Mouse (Mus musculus) monocyte, adult 5-6 weeks (primary cell): ENCODE data around the gene Ppp1r15b. TPM values are rescaled to one million over a fixed set of nuclear protein-coding genes. Genes with fewer than 3 reads are reported as not detected.

Experiments
- ATAC-seq: fragments of 153-309, 156-312 bp; replicated peaks from 2 replicates; pipeline ENCODE4 v1.8.0; 2017; ENCODE audit warnings: mild to moderate bottlenecking; ENCODE audit not compliant: low TSS enrichment, insufficient number of reproducible peaks, severe bottlenecking, poor library complexity, low FRiP score
- total RNA-seq: library from RNA; stranded (forward); fragments of 200-1000, 200-491, 200-594 nt; gene quantifications from 3 replicates; pipeline ENCODE4 v1.2.3, GENCODE M21; 2017

The Ppp1r15b gene
- 173 to 191 TPM (median 177 TPM) in 3 replicates for total RNA-seq

DNA sequence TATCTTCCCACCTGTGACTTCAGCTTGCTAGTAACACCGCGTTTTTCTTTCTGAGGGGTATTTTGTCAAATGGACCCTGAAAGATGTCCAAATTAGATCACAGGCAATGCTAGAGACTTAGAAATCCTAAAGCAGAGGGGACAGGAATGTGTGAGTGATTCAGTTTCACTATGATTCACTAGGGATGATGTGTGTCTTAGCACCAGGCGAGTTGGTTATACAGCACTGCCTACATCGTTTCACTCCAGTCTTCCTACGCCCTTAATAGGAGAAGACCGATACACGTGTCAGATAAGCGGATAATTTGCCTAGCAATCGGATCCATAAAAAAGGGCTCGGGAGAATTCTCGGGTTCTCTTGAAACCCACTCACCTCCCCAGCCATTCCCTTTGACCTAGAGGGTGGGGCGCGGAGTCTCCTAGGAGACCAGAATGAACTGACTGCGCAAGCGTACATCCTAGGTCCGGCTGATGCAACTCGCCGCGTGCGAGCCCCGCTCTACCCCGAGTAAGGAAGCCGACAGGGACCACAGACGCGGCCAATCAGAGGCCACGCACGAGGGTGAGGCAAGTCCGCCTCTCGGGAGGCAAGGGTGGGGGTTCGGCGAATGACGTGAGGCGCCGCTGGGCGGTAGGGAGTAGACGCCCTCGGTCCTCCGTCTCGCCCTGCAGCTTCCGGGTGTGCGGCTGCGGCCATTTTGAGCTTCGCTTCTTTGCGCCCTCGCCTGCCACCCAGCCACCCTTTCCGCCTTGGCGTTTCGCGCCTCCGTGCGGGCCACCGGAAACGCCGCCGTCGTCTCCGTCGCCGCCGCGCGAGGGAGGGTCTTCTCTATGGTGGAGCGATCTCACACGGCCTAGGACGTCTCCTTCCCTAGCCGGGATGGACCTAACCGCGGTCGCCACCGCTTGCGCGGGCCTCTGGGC, at the start of gene Ppp1r15b:
Gene Ppp1r15b (plus strand): TSS at position 506 of the 923 bp plus-strand sequence.
- ATAC-seq = peak; percentile 85

DNA sequence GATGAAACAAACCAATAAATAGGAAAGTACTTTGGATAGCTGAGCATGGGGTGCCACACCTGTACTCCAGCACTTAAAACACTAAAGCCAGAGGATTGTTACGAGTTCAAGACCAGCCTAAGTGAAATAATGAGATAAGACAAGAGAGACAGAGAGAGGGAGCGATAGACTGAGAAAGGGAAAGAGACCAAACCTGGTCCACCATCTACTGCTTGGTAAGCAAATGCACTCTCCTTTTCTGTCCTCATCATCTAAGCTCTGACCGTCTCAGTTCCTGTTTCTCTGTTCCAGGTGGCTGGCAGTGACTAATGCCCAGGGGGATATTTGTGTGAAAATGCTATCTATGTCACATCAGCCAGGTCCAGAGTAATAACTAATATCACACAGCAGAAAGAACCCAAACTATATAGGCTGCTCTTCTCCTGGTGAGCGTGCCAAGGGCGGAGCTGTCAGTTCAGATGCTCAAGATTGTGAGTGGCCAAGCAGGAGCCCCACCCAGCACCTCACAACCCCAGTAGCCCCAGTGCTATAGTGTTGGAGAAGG, 47.9 kb upstream of the Ppp1r15b start:
- peak; percentile 38; the same call in 1 of the 2 replicates for ATAC-seq

DNA sequence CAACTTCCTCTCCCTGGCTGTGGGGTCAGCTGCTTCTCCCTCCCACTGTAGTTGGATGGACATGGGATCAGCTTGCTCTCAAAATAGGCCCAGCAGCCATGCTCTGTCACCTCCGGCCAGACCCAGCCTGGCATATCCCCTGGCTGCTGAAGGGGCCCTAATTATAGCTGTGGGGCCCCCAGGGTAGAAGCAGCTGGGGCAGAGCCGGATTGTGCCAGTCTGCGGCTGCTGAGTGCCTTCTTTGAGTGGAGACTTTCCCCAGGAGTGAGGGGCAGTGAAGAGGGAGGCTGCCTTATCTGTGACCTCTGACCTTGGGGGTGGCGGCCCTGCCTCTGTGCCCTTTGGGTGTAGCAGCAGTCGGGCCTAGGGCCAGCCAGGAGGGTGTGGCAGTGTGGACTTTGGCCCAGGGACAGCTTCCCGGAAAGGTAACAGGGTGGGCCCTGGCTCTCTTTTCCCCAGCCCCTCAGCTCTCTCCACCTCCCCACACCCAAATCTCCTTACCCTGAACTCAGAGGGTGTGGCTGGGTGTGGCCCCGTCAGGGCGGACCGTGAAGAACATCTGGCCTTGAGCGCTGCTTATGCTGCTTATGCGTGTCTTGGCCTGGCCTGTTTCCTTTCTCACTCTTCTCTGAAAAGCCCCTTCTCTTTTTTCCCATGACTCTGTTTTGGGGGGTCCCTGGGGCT, 46.9 kb upstream of the Ppp1r15b start:
- no peak for ATAC-seq

DNA sequence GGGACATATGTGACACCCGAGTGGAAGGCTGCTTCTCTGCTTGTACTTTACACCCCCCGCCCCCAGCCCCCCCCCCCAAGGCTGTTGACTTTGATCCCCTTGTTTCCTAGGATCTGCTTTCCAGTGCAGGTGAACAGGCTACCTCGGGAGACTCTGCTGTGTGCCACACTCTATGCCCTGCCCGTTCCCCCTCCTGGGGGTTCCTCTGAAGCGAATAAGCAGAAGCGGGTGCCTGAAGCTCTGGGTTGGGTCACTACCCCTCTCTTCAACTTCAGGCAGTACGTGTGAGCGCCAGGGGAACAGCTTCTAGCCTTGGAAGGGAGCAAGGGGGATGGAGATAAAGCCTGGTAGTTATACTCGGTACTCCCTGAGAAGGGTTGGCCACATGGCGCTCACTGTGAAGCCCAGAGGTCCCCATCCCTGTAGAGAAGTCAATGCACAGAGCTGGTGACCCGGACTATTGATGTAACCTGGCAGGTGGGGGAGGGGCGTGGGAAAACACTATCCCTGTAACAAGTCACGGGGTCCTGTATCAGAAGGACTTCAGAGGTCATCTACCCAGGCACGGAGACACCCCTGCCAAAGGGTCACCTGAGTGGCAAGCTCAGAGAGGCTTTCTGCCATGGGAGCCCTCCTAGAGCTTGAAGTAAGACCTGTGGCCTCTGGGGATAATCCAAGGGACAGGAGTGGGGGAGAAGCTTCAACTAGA, 46.1 kb upstream of the Ppp1r15b start:
- ATAC-seq = no peak

DNA sequence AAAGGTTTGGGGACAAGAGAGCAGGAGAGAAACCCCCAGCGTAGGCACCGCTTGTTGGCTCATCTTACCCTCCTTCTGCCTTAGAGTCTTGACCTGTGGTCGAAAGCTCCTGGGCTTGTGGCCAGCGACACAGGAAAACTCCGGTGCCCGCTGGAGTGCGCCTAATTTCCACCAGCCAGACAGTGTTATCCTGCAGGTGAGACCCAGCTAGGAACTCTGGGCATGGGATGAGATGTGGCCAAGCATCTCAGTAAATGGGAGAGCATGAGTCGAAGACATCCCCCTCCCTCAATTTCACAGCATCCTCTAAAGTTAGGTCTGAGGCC, 45.6 kb upstream of the Ppp1r15b start:
- ATAC-seq = no peak

DNA sequence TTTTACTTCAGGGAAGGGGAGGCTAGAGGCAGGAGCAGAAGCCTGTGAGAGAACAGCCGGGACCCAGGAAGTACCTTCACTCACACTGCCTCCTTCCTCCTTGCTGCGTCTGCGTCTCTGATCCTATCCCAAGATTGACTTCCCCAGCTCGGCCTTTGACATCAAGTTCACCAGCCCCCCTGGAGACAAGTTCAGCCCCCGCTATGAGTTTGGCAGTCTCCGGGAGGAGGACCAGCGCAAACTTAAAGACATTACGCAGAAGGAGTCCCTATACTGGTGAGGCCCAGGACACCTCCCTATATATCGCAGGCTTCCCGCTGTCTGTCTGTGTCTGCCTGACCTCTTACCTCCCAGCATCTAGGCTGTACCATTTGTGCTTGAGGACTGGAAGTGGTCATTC, 44.1 kb upstream of the Ppp1r15b start:
- no peak for ATAC-seq

DNA sequence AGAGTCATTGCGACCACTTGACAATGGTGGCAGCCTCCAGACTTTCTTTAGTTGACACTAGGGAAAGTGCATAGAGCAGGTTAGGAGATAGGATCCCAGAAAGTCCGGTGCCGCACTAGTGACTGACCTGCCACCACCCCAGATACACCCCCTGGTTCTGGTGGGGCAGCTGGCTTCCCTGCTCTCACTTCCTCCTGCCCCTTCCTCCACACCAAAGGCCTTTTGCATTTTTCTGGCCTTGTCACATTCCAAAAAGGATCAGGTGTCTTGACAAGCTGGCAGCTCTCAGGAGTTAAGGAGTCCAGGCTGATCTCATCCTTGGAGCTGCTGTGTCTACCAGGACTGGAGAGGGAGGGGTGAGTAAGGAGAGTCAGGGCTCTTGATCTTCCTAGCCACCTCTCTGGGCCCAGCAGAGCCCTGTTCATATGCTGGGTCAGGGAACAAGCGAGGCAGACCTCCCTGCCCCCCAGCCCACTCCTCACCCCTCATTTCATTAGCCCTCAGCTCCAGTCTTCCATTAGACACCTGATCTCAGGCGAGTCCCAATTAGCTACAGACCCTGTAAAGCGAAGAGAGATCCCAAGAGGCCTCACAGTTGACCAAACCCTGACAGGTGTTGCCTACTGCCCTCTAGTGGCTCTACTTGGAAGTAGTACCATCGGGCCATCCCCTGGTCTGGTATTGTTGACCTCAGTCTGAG, 43.6 kb upstream of the Ppp1r15b start:
- ATAC-seq = peak; percentile 65

DNA sequence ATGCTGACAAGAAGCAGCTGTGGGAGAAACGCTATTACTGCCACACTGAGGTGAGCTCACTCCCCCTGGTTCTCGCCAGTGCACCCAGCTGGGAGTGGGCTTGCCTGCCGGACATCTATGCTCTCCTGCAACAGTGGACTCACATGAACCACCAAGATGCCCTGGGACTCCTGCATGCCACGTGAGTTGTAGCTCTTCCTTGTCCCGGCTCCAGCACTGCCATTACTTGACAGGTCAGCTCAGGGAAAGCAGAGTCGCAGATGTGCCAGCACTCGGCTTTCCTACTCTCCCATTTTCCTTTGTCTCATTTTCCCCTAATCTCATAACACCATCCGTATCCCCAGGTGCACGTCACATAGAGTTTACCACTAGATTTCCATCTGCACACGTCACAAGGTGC, 42.7 kb upstream of the Ppp1r15b start:
- no peak for ATAC-seq

DNA sequence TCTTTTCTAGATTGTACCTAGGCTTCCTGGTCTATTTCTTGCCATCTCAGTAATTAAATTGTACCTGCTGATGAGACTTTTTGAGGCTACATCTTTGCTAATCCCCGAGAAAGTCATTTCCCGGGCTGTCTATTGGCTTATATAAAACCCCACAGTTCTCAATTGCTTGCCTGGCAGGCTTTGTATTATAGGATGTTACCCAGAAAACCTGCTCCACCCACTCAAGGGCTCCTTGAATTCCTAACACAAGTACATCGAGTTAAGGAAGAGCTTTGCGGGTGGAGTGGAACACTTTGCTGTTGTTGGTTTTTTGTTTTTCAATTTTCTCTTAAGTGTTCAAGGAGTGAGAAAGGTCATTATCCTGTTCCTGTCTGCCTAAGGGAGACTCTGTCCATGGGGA, 41.5 kb upstream of the Ppp1r15b start:
- ATAC-seq = no peak

DNA sequence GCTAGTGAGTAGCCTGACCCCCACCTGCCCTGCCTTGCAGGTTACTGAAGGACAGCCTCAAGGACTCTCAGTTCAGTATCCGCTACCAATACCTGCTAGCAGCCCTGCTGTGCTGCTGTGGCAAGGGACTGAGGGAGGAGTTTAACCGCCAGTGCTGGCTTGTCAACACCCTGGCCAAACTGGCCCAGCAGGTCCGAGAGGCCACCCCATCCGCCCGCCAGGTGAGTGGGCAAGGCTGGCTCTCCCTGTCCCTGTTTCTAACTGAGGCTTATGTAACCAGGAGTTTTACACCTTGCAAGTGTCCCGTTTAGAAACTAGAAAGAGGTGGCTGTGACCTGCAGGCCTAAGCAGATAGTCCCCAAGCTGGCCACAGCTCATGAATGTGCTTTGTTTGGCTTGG, 40.3 kb upstream of the Ppp1r15b start:
- no peak for ATAC-seq

DNA sequence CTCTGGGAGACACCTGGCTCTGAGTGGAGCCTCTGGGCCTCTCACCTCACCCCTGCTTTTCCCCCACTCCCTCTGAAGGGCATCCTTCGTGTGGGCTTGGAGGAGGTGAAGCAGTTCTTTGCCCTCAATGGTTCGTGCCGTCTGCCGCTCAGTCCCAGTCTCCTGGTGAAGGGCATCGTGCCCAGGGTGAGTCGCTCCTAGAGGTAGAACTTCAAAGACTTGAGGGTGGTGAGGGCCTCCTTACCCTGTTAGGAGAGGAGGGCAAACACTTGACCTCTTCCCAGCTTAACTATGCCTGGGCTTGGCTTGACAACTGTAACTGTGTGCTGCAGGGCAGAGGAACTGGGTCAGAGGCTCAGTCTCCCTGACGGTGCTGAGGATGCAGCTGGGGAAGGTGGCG, 39.5 kb upstream of the Ppp1r15b start:
- no peak for ATAC-seq

DNA sequence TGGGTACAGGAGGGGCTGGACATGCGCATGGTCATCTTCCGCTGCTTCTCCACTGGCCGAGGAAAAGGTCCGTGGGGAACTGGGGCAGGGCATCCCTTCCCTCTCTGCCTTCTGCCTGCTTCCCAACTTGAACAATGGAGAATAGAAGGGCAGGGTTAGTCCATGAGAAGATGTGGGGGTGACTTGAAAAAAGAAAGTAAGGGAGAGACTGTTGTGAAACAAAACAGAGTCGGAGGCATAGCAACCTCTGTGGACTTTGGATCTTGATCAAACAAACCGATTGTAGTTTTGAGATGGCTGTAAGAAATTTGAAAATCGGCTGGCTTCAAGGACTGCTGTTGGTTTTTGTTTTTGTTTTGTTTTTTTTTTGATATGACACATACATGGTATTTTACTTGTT, 37.2 kb upstream of the Ppp1r15b start:
- no peak for ATAC-seq

DNA sequence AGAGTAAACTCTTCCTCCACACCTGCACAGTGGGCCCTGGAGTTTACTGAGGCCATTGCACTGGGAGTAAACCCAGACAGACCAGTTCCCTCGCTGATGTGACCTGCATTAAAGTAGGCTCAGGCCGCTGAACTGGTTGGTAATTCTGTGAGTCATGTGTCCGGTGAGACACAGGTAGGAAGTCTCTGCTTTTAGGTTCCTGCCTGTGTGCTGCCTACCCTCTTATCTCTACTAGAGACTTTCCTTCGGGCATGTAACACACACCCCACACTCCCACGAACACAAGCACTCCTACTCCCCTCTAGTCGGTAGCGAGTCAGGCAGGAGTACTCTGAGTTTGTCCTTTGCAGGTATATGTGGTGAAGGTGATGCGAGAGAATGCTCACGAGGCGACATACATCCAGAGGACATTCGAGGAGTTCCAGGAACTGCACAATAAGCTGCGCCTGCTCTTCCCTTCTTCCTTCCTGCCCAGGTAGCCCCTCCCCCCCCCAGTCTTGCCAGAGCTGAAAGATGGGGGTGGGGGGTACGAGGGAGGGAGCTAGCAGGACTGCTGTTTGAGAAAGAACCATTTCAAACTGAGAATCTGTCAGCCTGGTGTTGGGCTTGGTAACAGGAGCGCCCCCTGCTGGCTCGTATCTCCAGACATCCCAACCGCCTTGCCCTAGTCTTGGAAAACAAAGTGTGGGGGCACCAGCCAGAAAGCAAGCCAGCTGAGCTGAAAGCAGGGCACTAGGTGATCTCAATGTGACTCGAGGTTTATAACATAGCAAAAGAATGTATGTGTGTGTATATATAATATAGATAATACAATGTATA, 29.8 kb upstream of the Ppp1r15b start:
- peak; percentile 77 for ATAC-seq

DNA sequence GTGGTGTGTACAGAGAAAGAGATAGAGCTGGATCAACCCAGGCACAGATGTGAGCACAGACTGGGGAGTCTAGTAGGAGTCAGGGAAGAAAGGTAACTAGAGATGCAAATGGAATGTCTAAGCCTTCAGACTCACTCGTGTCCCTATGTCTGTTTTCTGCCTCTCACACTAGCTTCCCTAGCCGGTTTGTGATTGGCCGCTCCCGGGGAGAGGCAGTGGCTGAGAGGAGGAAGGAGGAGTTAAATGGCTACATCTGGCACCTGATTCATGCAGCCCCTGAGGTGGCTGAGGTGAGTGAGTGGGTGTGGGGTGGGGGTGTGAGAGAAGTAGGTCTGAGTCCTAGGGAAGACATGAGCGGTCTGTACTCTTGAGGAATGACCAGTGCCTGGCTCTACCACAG, 28.8 kb upstream of the Ppp1r15b start:
- no peak for ATAC-seq

DNA sequence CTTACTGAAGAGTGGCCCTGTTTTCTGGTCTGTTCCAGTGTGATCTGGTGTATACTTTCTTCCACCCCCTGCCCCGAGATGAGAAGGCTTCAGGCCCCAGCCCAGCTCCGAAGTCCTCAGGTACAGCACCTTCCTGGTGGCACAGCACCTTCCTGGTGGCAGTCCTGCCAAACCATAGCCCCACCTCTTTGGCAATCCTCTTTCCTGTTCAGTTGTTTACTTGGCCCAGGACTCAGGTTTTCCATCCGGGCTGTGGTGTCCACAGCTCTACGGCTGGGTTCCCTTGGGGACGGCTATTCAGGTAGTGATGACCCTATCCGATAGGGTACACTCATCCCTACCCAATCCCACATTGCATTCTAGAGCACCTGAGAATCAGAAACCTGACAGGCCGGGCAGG, 27.6 kb upstream of the Ppp1r15b start:
- no peak for ATAC-seq

DNA sequence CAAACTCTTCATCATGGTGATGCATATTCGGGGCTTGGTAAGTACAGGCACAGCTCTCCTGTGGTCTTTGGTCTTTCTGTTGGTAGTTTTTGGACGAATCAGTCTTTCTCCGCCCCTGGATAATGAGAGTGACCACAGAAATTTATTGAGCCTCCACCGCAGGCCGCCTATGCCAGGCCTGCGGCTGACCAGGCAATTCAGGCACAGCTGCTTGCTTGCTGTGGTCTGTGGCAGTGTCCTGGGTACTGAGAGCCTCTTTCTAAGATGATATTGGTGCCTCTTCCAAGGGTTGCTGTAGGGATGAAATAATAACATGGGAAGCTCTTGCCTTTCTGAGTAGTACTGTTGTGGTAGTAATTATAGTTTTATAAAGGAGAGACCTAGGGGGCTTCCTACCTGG, 27.1 kb upstream of the Ppp1r15b start:
- no peak for ATAC-seq

DNA sequence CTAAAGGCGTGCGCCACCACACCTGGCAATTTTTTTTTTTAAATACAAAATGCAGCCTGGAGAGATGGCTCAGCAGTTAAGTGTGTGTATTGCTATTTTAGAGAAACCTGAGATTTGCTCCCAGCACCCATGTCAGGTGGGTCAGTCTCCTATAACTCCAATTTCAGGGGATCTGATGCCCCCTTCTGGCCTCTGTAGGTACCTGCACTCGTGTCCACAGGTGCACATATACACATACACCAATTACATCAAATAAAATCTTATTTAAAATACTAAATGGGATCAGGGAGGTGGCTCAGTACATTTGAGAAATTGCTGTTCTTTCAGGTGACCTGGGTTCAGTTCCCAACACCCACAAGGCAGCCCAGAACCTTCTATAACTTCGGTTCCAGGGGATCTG, 14.8 kb upstream of the Ppp1r15b start:
- no peak for ATAC-seq

DNA sequence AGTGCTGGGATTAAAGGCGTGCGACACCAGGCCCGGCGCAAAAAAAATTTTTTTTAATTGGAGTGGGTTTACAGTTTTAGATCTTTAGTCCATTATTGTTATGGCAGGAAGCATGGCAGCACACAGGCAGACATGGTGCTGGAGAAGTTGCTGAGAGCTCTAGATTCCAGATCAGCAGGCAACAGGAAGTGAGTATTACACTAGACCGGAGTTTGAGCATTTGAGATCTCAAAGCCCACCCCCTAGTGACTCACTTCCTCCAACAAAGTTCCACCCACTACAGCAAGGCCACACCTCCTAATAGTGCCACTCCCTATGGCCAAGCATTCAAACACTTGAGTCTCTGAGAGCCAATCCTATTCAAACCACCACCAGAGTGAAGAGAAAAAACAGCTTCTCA, 12.8 kb upstream of the Ppp1r15b start:
- ATAC-seq = peak; percentile 81
